8 mouse cellular contexts compared by ENCODE assay signal in genomic region chr5:53268095-53268692, GRCm38 (mm10). TPM values are rescaled to one million over a fixed set of nuclear protein-coding genes. Genes with fewer than 3 reads are reported as not detected.
A peak's percentile ranks its signal among the peaks of the same experiment; 100 is the strongest.
DNase-seq lines count a peak whose midpoint lies in the region; ATAC-seq and TF ChIP-seq lines count a peak whose summit lies in the region.

No protein-coding gene starts in this region.

- peak; percentile 68 for TF ChIP-seq CTCF in stomach, postnatal 0 days (IDR thresholded peaks at IDR 0.05; ENCODE audit: low read depth)

- peak overlapping the region; percentile 80 for H3K4me2 ChIP-seq in stomach, postnatal 0 days (replicated peaks; ENCODE audit: low read depth)

- H3K4me3 ChIP-seq in stomach, postnatal 0 days (ENCODE audit: low read depth, low read length), result no peak overlapping the region

- no peaks in the 10 kb centered on the region for H3K9me3 ChIP-seq in stomach, postnatal 0 days (ENCODE audit: control insufficient read depth, low read length)

- H3K9ac ChIP-seq in stomach, postnatal 0 days (ENCODE audit: low read length), result no peak overlapping the region

- no peak for TF ChIP-seq EP300 in stomach, postnatal 0 days (optimal IDR thresholded peaks at IDR 0.05)

- WGBS in stomach, postnatal 0 days, result 49% methylated on average over 6 of the region's 6 CpGs

- H3K27me3 ChIP-seq in stomach, postnatal 0 days (ENCODE audit: control insufficient read depth, insufficient read depth, low read length), result no peaks in the 10 kb centered on the region

- no peak overlapping the region for H3K27ac ChIP-seq in stomach, postnatal 0 days (replicated peaks)

- no peaks in the 10 kb centered on the region; the same call in 1 of the 2 replicates for H3K36me3 ChIP-seq in stomach, postnatal 0 days (ENCODE audit: control insufficient read depth, insufficient read depth, low read length)

- intact Hi-C loops in heart, postnatal 36 days (cut with DNase I), result loop anchor here (5.0 kb wide), 1 partner anchor 319 kb away; no protein-coding TSS in a partner anchor

- no peak for ATAC-seq in cerebellum, adult (ENCODE audit: insufficient number of reproducible peaks, low FRiP score, low TSS enrichment)
- no peak for ATAC-seq in stomach, postnatal 0 days (ENCODE audit: low FRiP score, low TSS enrichment)

- no peaks in the 10 kb centered on the region for H3K4me1 ChIP-seq in stomach, postnatal 0 days (replicated peaks; ENCODE audit: control insufficient read depth, insufficient read depth)

- peak; percentile 47 for DNase-seq in cerebellum, adult 11 months
- DNase-seq in 3T3-L1 (ENCODE audit: low read depth, low spot score), result peak; percentile 92
- DNase-seq in cerebellum, postnatal 14 days, result peak; percentile 66 to 75
- DNase-seq in heart, postnatal 36 days, result peak; percentile 51 to 61
- peak; percentile 24 for DNase-seq in stomach, postnatal 0 days (ENCODE audit: low spot score)
- no peak for DNase-seq in natural killer cell, adult 2 months (ENCODE audit: low spot score in 2 of 2)
- DNase-seq in thymus, adult 18-20 months, result no peak

RNA-seq across cellular contexts. Expression of gene Smim20, which starts 1.3 kb away (rescaled TPM):
- total RNA-seq in heart, postnatal 36 days (2021), result 100 to 1,000 TPM in 1 of 2 experiments, 10 to 100 TPM in 1; 95.9 to 107 TPM
- 80.2 and 82.9 TPM in 2 replicates for polyA plus RNA-seq in stomach, postnatal 0 days (2015; fragmentation: Nextera tagmentation; extraction: Ambion mirVana)

RNA-seq across cellular contexts. Expression of gene Sel1l3, which starts 54.5 kb away (rescaled TPM):
- total RNA-seq in heart, postnatal 36 days (2021), result 1 to 10 TPM; 1.3 to 2.8 TPM
- polyA plus RNA-seq in stomach, postnatal 0 days (2015; fragmentation: Nextera tagmentation; extraction: Ambion mirVana), result 10.0 and 11.3 TPM in 2 replicates

Comparison
In these comparisons a context has a peak if more than half of its experiments do, and no peak if none do; other contexts are left out.
1. DNase-seq: peak in cerebellum, adult 11 months (single experiment), 3T3-L1 (single experiment), cerebellum, postnatal 14 days (2 of 2), heart, postnatal 36 days (2 of 2) and stomach, postnatal 0 days (single experiment); none in natural killer cell, adult 2 months (0 of 2) and thymus, adult 18-20 months (0 of 2).